Mouse (Mus musculus) adipocyte (in vitro differentiated cells): ENCODE data around the gene Tmem79.
"Not testable (repeated sequence)": the region's sequence is repeated elsewhere in the genome, so short reads cannot be mapped to it uniquely, and the experiment has no call there.

Experiments used
- DNase-seq: peaks from one replicate; pipeline ENCODE4 v3.0.0-alpha.2; 2016; ENCODE audit warnings: low spot score

Gene Tmem79

GRCm38 (mm10) chr3:88354396-88355165 is 18.6 kb upstream of the Tmem79 start:
- peak; percentile 84 for DNase-seq

GRCm38 (mm10) chr3:88352907-88353306 is 17.0 kb upstream of the Tmem79 start:
- DNase-seq, result no peak

GRCm38 (mm10) chr3:88350732-88351131 is 14.8 kb upstream of the Tmem79 start:
- no peak for DNase-seq

- DNase-seq, result no peak
Observed at GRCm38 (mm10) chr3:88339006-88339405, 3.1 kb upstream of the Tmem79 start.

- no peak for DNase-seq
Observed at GRCm38 (mm10) chr3:88338316-88338715, 2.4 kb upstream of the Tmem79 start.

- DNase-seq, result peak; percentile 69
Observed at GRCm38 (mm10) chr3:88337367-88338020, 1.5 kb upstream of the Tmem79 start.

- peak; percentile 56 for DNase-seq
Observed at GRCm38 (mm10) chr3:88335436-88336053, 403 bp downstream of the Tmem79 start.

GRCm38 (mm10) chr3:88334902-88335435 is 979 bp downstream of the Tmem79 start:
- DNase-seq, result peak; percentile 28

- DNase-seq, result no peak
Observed at GRCm38 (mm10) chr3:88334029-88334658, 1.8 kb downstream of the Tmem79 start.

- DNase-seq, result peak; percentile 60
Observed at GRCm38 (mm10) chr3:88331282-88331681, 4.7 kb downstream of the Tmem79 start.

GRCm38 (mm10) chr3:88328956-88329355 is 7.0 kb downstream of the Tmem79 start:
- no peak for DNase-seq

GRCm38 (mm10) chr3:88324951-88325405 is 11.0 kb downstream of the Tmem79 start, which contains the start of gene Glmp:
Glmp (plus strand) TSS chr3:88325023.
- DNase-seq, result peak; percentile 81

- DNase-seq, result no peak
Observed at GRCm38 (mm10) chr3:88299172-88299571, 36.8 kb downstream of the Tmem79 start.

- DNase-seq, result no peak
Observed at GRCm38 (mm10) chr3:88297321-88297851, 38.6 kb downstream of the Tmem79 start.

- DNase-seq, result peak; percentile 99
Observed at GRCm38 (mm10) chr3:88296561-88297318, 39.2 kb downstream of the Tmem79 start, which contains the start of the genes Tsacc and Cct3. Tsacc (minus strand) TSS chr3:88296999. Cct3 (plus strand) TSS chr3:88297116.

GRCm38 (mm10) chr3:88296110-88296560 is 39.8 kb downstream of the Tmem79 start:
- no peak for DNase-seq

GRCm38 (mm10) chr3:88295272-88295671 is 40.7 kb downstream of the Tmem79 start:
- DNase-seq, result not testable (repeated sequence)

GRCm38 (mm10) chr3:88291970-88292369 is 44.0 kb downstream of the Tmem79 start:
- no peak for DNase-seq

GRCm38 (mm10) chr3:88288133-88288713 is 47.7 kb downstream of the Tmem79 start:
- DNase-seq, result not testable (repeated sequence)

GRCm38 (mm10) chr3:88287110-88287509 is 48.8 kb downstream of the Tmem79 start, which contains the start of gene Gm38392:
Gm38392 (minus strand) TSS chr3:88287210.
- no peak for DNase-seq
